Mouse (Mus musculus) limb, embryonic 15.5 days (tissue): ENCODE measurements around the gene Asb17. TPM values are rescaled to one million over a fixed set of nuclear protein-coding genes. Genes with fewer than 3 reads are reported as not detected.
A peak's percentile ranks its signal among the peaks of the same experiment; 100 is the strongest.

Source experiments
- ATAC-seq: fragments of 200-750 bp; cut with Nextera tagmentation; 2 replicates; pipeline ENCODE4 v1.8.0; 2017; ENCODE audit warnings: low read depth, moderate TSS enrichment; ENCODE audit not compliant: insufficient number of reproducible peaks, low FRiP score, low TSS enrichment
- H3K27ac ChIP-seq: fragments of 300-500 bp; sonication (generic); 2 replicates; pipeline ENCODE4 v1.5.1; 2015; ENCODE audit warnings: moderate library complexity, mild to moderate bottlenecking, inconsistent platforms
- H3K27me3 ChIP-seq: fragments of 300-500 bp; sonication (generic); 2 replicates; pipeline ENCODE4 v1.6.1; 2015; ENCODE audit warnings: inconsistent platforms
- H3K36me3 ChIP-seq: fragments of 300-500 bp; sonication (generic); 2 replicates; pipeline ENCODE4 v1.6.1; 2015; ENCODE audit warnings: inconsistent platforms
- H3K4me1 ChIP-seq: fragments of 300-500 bp; sonication (generic); 2 replicates; pipeline ENCODE4 v1.6.1; 2015; ENCODE audit warnings: inconsistent platforms
- H3K4me2 ChIP-seq: fragments of 300-500 bp; sonication (generic); 2 replicates; pipeline ENCODE4 v1.6.1; 2015; ENCODE audit warnings: mild to moderate bottlenecking, inconsistent platforms
- H3K4me3 ChIP-seq: fragments of 300-500 bp; sonication (generic); 2 replicates; pipeline ENCODE4 v1.5.1; 2015; ENCODE audit warnings: mild to moderate bottlenecking, inconsistent platforms
- H3K9ac ChIP-seq: fragments of 300-500 bp; sonication (generic); 2 replicates; pipeline ENCODE4 v1.6.1; 2015; ENCODE audit warnings: inconsistent platforms
- H3K9me3 ChIP-seq: fragments of 300-500 bp; sonication (generic); 2 replicates; pipeline ENCODE4 v1.6.1; 2016; ENCODE audit warnings: inconsistent platforms
- WGBS: fragments of 180-500 bp; shearing (Covaris S2); methylation state at CpG from one replicate; pipeline ENCODE4 v1.1.7; 2015; 5-methylcytosine and 5-hydroxymethylcytosine counted together
- polyA plus RNA-seq: library from polyadenylated mRNA; unstranded; fragments of >200 nt; fragmentation: Nextera tagmentation; extraction: Ambion mirVana; gene quantifications from 2 replicates; pipeline ENCODE4 v1.2.1, GENCODE M21; 2015

The Asb17 gene
- polyA plus RNA-seq, 1 experiment from 2014 or later = 1.4 TPM

- Histone ChIP-seq H3K4me2 (no peak overlapping the region), H3K27me3 (no peaks in the 10 kb centered on the region), H3K9me3 (no peaks in the 10 kb centered on the region), H3K36me3 (no peaks in the 10 kb centered on the region), H3K4me3 (no peak overlapping the region), H3K27ac (no peak overlapping the region), H3K4me1 (no peaks in the 10 kb centered on the region), H3K9ac (no peak overlapping the region)
- 87% methylated on average over 2 of the region's 2 CpGs for WGBS
- no peak for ATAC-seq
Observed at GRCm38 (mm10) chr3:153863816-153864215, 19.8 kb downstream of the Asb17 start.

GRCm38 (mm10) chr3:153864636-153865429 is 20.8 kb downstream of the Asb17 start:
- 0 out of 2 replicates have a peak, but pooled peaks have one; percentile 19 for ATAC-seq
- Histone ChIP-seq H3K9me3 (no peaks in the 10 kb centered on the region), H3K27me3 (no peaks in the 10 kb centered on the region), H3K36me3 (no peaks in the 10 kb centered on the region), H3K4me3 (no peak overlapping the region), H3K4me2 (no peak overlapping the region), H3K4me1 (no peaks in the 10 kb centered on the region), H3K27ac (no peak overlapping the region), H3K9ac (no peak overlapping the region)
- 82% methylated on average over 4 of the region's 4 CpGs for WGBS

- no peak overlapping the region for H3K4me2 ChIP-seq
- no peak overlapping the region for H3K9ac ChIP-seq
- H3K4me1 ChIP-seq = no peaks in the 10 kb centered on the region
- H3K27ac ChIP-seq = no peak overlapping the region
- no peak for ATAC-seq
- WGBS = 59% methylated on average over 14 of the region's 14 CpGs
- H3K4me3 ChIP-seq = no peak overlapping the region
- H3K9me3 ChIP-seq = no peaks in the 10 kb centered on the region
- no peaks in the 10 kb centered on the region for H3K27me3 ChIP-seq
- no peaks in the 10 kb centered on the region for H3K36me3 ChIP-seq
Observed at GRCm38 (mm10) chr3:153867149-153868136, 23.4 kb downstream of the Asb17 start.

- Histone ChIP-seq H3K27me3 (no peaks in the 10 kb centered on the region), H3K9me3 (no peaks in the 10 kb centered on the region), H3K4me2 (no peak overlapping the region), H3K9ac (no peak overlapping the region), H3K36me3 (no peaks in the 10 kb centered on the region), H3K27ac (no peak overlapping the region), H3K4me3 (no peak overlapping the region), H3K4me1 (no peaks in the 10 kb centered on the region)
- ATAC-seq = no peak
- 83% methylated on average over 5 of the region's 5 CpGs for WGBS
Observed at GRCm38 (mm10) chr3:153871396-153871795, 27.4 kb downstream of the Asb17 start.

GRCm38 (mm10) chr3:153886296-153886695 is 42.3 kb downstream of the Asb17 start:
- Histone ChIP-seq H3K9ac (no peak overlapping the region), H3K36me3 (no peaks in the 10 kb centered on the region), H3K27me3 (no peaks in the 10 kb centered on the region), H3K4me3 (no peak overlapping the region), H3K9me3 (no peaks in the 10 kb centered on the region), H3K4me2 (no peak overlapping the region), H3K4me1 (no peaks in the 10 kb centered on the region), H3K27ac (no peak overlapping the region)
- ATAC-seq = no peak

GRCm38 (mm10) chr3:153888141-153888540 is 44.1 kb downstream of the Asb17 start:
- no peaks in the 10 kb centered on the region for H3K27me3 ChIP-seq
- no peak overlapping the region for H3K4me3 ChIP-seq
- ATAC-seq = no peak
- H3K9ac ChIP-seq = no peak overlapping the region
- H3K9me3 ChIP-seq = no peaks in the 10 kb centered on the region
- no peaks in the 10 kb centered on the region for H3K4me1 ChIP-seq
- no peak overlapping the region for H3K4me2 ChIP-seq
- 79% methylated on average over 6 of the region's 6 CpGs for WGBS
- H3K36me3 ChIP-seq = no peaks in the 10 kb centered on the region
- H3K27ac ChIP-seq = no peak overlapping the region

- H3K4me1 ChIP-seq = no peaks in the 10 kb centered on the region
- no peak overlapping the region for H3K27ac ChIP-seq
- no peaks in the 10 kb centered on the region for H3K27me3 ChIP-seq
- no peak overlapping the region for H3K9ac ChIP-seq
- no peak overlapping the region for H3K4me3 ChIP-seq
- no peak for ATAC-seq
- no peaks in the 10 kb centered on the region for H3K36me3 ChIP-seq
- 80% methylated on average over 7 of the region's 8 CpGs for WGBS
- no peaks in the 10 kb centered on the region for H3K9me3 ChIP-seq
- no peak overlapping the region for H3K4me2 ChIP-seq
Observed at GRCm38 (mm10) chr3:153889188-153889781, 45.3 kb downstream of the Asb17 start.

GRCm38 (mm10) chr3:153895454-153895853 is 51.4 kb downstream of the Asb17 start:
- H3K4me2 ChIP-seq = no peak overlapping the region
- no peaks in the 10 kb centered on the region for H3K9me3 ChIP-seq
- H3K4me3 ChIP-seq = no peak overlapping the region
- no peaks in the 10 kb centered on the region for H3K27me3 ChIP-seq
- no peak overlapping the region for H3K27ac ChIP-seq
- WGBS = 81% methylated on average over 3 of the region's 3 CpGs
- no peaks in the 10 kb centered on the region for H3K36me3 ChIP-seq
- no peak overlapping the region for H3K9ac ChIP-seq
- no peaks in the 10 kb centered on the region for H3K4me1 ChIP-seq
- ATAC-seq = no peak

- ATAC-seq = no peak
- Histone ChIP-seq H3K9me3 (no peaks in the 10 kb centered on the region), H3K9ac (no peak overlapping the region), H3K4me1 (no peaks in the 10 kb centered on the region), H3K36me3 (no peaks in the 10 kb centered on the region), H3K27ac (no peak overlapping the region), H3K4me2 (no peak overlapping the region), H3K4me3 (no peak overlapping the region), H3K27me3 (no peaks in the 10 kb centered on the region)
- 65% methylated on average over 6 of the region's 6 CpGs for WGBS
Observed at GRCm38 (mm10) chr3:153897216-153897615, 53.2 kb downstream of the Asb17 start.

- H3K27ac ChIP-seq = no peak overlapping the region
Observed at GRCm38 (mm10) chr3:153901904-153902303, 57.9 kb downstream of the Asb17 start.

GRCm38 (mm10) chr3:153902595-153902994 is 58.6 kb downstream of the Asb17 start:
- H3K27me3 ChIP-seq = no peaks in the 10 kb centered on the region
- no peak overlapping the region for H3K27ac ChIP-seq
- ATAC-seq = no peak
- no peaks in the 10 kb centered on the region for H3K9me3 ChIP-seq
- WGBS = 66% methylated on average over 3 of the region's 3 CpGs
- H3K4me2 ChIP-seq = no peak overlapping the region
- H3K9ac ChIP-seq = no peak overlapping the region
- H3K4me1 ChIP-seq = peaks cover 3% of the 10 kb centered on the region; the same call in 1 of the 2 replicates
- peaks cover 40% of the 10 kb centered on the region for H3K36me3 ChIP-seq
- no peak overlapping the region for H3K4me3 ChIP-seq

More at GRCm38 (mm10) chr3:153901904-153902303, 57.9 kb downstream of the Asb17 start:
- no peak overlapping the region for H3K4me3 ChIP-seq
- H3K36me3 ChIP-seq = peaks cover 36% of the 10 kb centered on the region
- H3K9me3 ChIP-seq = no peaks in the 10 kb centered on the region
- H3K9ac ChIP-seq = no peak overlapping the region
- H3K27me3 ChIP-seq = no peaks in the 10 kb centered on the region
- 85% methylated on average over 1 of the region's 1 CpGs for WGBS
- no peak overlapping the region for H3K4me2 ChIP-seq
- ATAC-seq = no peak
- 0 out of 2 replicates have a peak, but pooled peaks cover 3% of the 10 kb centered on the region for H3K4me1 ChIP-seq
